Mouse (Mus musculus) left cerebral cortex, postnatal 25 days (tissue): ENCODE data around the gene Fam98c. TPM values are rescaled to one million over a fixed set of nuclear protein-coding genes. Genes with fewer than 3 reads are reported as not detected.
A peak's percentile ranks its signal among the peaks of the same experiment; 100 is the strongest.
"Not testable (repeated sequence)": the region's sequence is repeated elsewhere in the genome, so short reads cannot be mapped to it uniquely, and the experiment has no call there.

Experiments used
- DNase-seq, 2 experiments: peaks; one replicate each; pipeline ENCODE4 v3.0.0; 2022; ENCODE audit warnings: low spot score in 2 of 2, mixed read lengths in 1 of 2
- intact Hi-C: fragments of 180-260 bp; cut with DNase I; formaldehyde crosslinking; loops from one replicate; pipeline ENCODE4 v1.15.1; 2025
- total RNA-seq, 2 experiments: library from RNA; stranded (reverse); gene quantifications; 2 replicates each; pipeline ENCODE4 v1.2.3; 2021

The Fam98c gene
- total RNA-seq, 2 experiments from 2014 or later = 35.9 to 40.6 TPM

DNA sequence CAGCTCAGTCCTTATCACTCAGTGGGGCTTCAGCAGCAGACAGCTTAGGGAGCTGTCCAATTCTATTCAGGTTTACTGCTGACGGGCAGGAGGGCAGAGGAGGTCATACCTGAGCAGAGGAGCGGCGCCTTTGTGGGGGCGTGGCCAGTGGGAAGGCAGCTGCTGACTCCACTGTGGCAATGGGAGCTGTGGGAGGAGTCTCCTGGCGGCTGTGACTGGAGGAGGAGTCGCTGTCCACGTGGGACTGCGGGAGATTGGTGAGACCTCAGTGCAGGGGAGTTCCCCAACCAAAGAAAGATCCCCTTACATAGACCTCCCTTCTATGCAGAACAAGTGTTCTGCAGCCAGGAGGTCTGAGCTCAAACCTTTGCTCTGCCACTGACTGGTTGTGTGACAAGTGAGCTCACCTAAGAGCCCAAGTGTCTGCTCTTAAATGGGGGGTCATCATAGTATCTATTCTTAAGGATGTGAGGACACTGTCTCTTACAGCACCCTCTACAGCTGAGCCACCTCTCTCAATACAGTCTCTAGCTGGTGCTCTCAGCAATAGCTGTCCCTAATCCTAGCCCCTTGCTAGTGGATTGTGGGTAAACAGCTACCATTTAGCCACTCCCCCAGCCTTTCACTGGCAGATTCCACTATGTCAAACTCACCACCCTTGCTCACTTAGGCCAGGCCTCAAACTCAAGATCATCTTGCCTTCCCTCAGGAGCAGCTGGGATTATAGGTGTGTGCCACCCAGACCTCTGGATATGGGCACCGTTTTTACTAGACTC lies 6.9 kb upstream of the Fam98c start:
- intact Hi-C loops = no loop called here
- no peak for DNase-seq

GRCm38 (mm10) chr7:29162294-29162693 lies 6.3 kb upstream of the Fam98c start:
- intact Hi-C loops = no loop called here
- DNase-seq = no peak

DNA sequence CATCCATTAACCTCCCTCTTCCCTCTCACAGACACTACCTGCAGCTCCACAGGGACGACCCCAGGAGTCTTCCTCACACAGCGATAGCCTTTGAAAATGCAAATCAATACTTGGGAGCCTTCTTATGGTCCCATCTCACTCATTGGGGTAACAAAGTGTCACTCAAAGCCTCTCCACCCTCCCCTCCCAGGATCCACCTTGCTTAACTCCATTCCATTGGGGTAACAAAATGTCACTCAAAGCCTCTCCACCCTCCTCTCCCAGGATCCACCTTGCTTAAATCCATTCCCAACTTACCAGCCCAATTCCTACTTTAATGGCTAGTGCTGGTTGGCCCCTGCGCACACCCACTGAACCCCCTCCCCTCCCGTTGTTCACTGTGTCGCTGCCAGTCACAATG lies 2.2 kb upstream of the Fam98c start:
- intact Hi-C loops = loop anchor here (5.0 kb wide), 1 partner anchor 106 kb away; no protein-coding TSS in a partner anchor

GRCm38 (mm10) chr7:29155196-29155837 lies 717 bp downstream of the Fam98c start:
- intact Hi-C loops = loop anchor here (5.0 kb wide), 1 partner anchor 103 kb away; no protein-coding TSS in a partner anchor

More for the DNA sequence above, 2.2 kb upstream of the Fam98c start:
- DNase-seq = no peak

DNA sequence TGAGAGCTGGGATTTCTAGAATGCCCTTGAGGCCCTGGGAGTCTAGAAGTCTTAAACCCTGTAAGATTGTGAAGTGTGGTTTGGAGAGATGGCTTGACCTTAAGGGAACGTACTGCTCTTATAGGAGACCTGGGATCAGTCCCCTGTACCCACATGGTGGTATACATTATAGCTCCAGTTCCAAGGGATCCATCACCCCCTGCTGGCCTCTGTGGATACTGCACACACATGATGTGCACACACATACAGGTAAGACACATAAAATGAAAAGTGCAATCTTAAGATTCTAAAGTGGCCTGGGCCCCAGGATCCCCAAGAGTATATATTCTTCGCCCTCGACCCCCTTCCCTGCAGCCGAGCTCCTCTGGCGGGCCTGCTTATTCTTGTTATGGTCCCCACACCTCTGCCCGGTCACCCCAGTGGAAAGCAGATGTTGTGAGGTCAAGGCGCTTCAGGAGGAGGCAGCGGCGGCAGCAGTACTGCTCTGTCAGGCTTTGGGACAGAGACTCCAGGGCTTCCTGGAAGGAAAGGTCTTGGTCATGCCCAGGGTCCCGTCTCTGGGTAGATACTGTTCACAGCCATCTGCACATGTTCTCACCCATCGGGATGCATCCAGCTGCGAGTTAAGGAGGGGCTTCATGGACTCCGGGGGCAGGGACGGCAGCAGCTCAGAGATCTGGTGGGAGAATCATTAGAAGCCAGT lies 1.9 kb downstream of the Fam98c start:
- intact Hi-C loops = no loop called here
- no peak for DNase-seq

More at GRCm38 (mm10) chr7:29155196-29155837, 717 bp downstream of the Fam98c start:
- DNase-seq = peak; percentile 89 to 94

GRCm38 (mm10) chr7:29151486-29151885 lies 4.5 kb downstream of the Fam98c start:
- intact Hi-C loops = no loop called here
- no peak for DNase-seq

DNA sequence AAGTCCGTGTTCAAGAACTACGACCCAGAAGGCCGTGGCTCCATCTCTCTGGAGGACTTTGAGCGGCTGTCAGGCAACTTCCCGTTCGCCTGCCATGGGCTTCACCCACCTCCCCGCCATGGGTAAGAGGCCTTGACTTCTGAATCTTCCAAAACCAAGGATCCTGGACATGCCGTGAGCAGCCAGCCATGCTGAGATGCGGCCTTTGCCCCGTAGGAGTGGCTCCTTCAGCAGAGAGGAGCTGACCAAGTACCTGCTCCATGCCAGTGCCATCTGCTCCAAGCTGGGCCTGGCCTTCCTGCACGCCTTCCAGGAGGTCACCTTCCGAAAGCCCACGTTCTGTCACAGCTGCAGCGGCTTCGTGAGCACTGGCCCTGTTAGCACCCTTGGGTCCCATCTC lies 7.3 kb downstream of the Fam98c start:
- intact Hi-C loops = no loop called here
- DNase-seq = no peak

DNA sequence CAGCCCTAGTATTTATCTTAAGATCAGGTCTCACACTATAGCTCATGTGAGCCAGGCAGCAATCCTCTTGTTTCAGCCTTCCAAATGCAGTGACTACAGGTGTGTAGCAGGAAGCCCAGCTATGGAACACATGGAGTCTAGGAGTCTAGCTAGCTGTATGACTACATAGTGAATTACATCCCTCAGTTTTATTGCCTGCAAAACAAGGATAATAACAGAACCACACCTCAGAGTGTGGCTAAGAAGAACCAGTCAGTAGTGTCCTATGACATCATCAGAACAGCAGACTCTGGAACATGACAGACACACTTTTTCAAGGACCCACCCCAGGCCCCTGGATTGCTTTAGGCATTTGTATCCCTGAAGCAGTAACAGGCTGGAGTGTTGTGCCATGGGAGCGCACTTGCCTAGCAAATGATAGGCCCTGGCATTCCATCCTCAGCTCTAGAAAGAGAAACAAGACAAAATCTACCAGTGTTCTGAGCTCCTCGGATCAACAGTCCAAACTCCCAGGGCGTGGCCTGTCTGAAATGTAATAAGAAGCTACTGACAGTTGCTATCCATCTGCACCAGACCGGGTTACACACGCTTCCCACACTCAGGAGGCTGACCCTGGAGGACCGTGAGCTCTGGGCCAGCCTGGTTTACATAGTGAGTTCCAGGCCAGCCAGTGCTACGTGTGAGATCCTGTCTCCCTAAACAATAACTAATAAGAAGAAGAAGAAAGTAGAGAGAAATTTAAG lies 9.2 kb downstream of the Fam98c start:
- DNase-seq = no peak

DNA sequence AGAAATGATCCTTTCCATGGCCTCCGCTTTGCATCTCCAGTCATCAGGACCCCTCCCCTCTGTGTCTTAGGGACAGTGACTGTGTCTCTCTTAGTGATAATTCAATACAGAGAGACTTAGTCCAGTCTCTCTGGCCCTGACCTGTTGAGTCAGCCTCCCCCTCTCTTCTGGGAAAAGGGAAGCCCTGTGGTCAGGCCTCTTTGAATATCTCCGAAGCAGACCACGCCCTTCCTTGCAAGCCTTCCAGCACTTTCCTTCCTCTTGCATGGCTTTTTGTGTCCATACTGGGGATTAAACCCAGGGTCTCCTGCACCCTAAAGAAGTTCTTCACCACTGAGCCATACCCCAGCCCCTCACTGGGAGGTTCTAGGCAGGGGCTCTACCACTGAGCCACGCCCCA lies 12.0 kb downstream of the Fam98c start:
- DNase-seq = no peak
- intact Hi-C loops = no loop called here

More for the DNA sequence above, 9.2 kb downstream of the Fam98c start:
- intact Hi-C loops = no loop called here

DNA sequence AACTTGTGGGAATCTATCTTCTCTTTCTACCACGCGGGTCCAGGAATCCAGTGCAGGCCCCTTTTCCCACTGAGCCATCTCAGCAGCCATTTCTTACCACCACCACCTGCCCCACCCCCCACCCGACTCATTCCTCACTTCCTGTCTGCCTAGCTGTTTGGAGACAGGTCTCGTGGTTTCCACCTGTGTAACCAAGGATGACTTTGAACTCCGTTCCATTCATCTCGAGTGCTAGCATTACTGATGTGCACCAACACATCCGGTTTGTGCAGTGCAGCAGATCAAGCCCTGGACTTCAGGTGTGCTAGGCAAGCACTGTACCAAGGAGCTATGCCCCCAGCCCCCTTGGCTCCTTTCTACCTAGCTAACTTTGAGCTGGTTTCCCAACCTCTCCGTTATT lies 14.6 kb downstream of the Fam98c start:
- intact Hi-C loops = no loop called here
- no peak for DNase-seq

DNA sequence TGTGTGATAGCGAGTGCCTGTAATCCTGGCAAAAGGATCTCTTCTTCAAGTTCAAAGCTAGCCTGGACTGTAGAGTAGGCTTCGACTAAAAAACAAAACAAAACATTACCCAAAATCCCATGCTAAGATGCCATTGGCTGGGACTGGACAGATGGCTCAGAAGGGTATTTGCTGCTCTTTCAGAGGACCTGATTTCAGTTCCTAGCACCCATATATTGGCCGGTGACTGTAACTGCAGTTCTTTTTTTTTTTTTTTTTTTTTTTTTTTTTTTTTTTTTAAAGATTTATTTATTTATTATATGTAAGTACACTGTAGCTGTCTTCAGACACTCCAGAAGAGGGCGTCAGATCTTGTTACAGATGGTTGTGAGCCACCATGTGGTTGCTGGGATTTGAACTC lies 16.8 kb downstream of the Fam98c start:
- intact Hi-C loops, DNase-seq: not testable (repeated sequence)

DNA sequence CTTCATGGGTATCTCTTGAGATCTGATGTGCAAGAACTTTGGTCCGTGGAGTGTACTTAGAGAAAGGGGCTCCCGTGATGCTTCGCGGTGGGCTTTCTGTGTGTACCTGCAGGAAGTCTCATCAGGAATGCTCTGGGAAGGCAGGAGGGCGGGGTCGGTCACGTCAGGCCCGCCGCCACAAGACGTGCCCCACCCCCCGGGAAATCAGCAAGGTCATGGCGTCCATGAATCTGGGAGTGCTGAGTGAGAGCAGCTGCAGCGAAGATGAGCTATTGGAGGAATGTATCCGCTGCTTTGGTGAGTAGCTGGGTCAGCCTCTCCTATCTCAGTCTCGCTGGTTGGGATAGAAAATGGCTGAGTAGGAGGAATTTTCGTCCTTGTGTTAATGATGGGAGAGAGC lies 18.6 kb downstream of the Fam98c start:
- DNase-seq = no peak
- intact Hi-C loops = no loop called here

- no peak for DNase-seq
- intact Hi-C loops = no loop called here
Measured at GRCm38 (mm10) chr7:29134693-29135386, 21.2 kb downstream of the Fam98c start, which contains the start of gene Rasgrp4. TSS of gene Rasgrp4 (plus strand) at chr7:29134851.

DNA sequence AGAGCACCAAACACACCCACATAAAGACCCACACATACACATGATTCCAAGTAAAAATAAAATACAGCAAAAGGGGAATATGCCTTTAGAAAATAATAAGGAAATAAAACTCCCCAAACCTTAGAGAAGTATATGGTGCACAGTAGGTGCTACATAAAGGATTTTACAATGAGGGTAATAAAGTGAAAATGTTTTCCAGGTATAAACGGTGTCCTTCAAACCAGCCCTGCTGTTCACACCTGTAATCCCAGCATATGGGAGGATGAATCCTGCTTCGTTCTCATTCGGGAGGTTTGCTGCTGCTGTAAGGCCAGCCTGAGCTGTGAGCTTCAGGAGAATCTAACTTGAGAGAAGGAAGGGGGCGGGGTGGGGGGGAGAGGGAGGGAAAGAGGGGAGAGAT lies 21.8 kb downstream of the Fam98c start:
- no peak for DNase-seq
- intact Hi-C loops = no loop called here

- intact Hi-C loops = loop anchor here (10.0 kb wide), 1 partner anchor 396 kb away; no protein-coding TSS in a partner anchor
- DNase-seq = no peak
Measured at GRCm38 (mm10) chr7:29128725-29129124, 27.3 kb downstream of the Fam98c start.

- intact Hi-C loops = loop anchor here (1.0 to 10.0 kb wide), 2 partner anchors 171 to 398 kb away; no protein-coding TSS in a partner anchor
- DNase-seq = peak; percentile 30 to 33
Measured at GRCm38 (mm10) chr7:29126173-29126915, 29.7 kb downstream of the Fam98c start.

GRCm38 (mm10) chr7:29124970-29125369 lies 31.1 kb downstream of the Fam98c start, which contains the start of gene Ryr1:
TSS of gene Ryr1 (minus strand) at chr7:29125179.
- DNase-seq = no peak
- intact Hi-C loops = loop anchor here (10.0 kb wide), 1 partner anchor 400 kb away; no protein-coding TSS in a partner anchor
